Mouse (Mus musculus) CD4-positive, CD25-positive, alpha-beta regulatory T cell (primary cell): Measurements from ENCODE around the gene Obp2b. TPM values are rescaled to one million over a fixed set of nuclear protein-coding genes. Genes with fewer than 3 reads are reported as not detected.

Experiments used
- polyA plus RNA-seq: library from polyadenylated mRNA; unstranded; fragments of 100-300 nt; shearing (Covaris generic); gene quantifications from one replicate; pipeline ENCODE4 v1.2.1, GENCODE M21; 2017

Obp2b gene
- not detected for polyA plus RNA-seq

GRCm38 (mm10) chr2:25736709-25737108 lies at the start of gene Obp2b:
Gene Obp2b (plus strand): TSS chr2:25737009.

GRCm38 (mm10) chr2:25699743-25700142 lies 37.1 kb upstream of the Obp2b start, which contains the start of gene Obp2a:
Gene Obp2a (plus strand): TSS chr2:25700043.

GRCm38 (mm10) chr2:25706643-25707481 lies 29.9 kb upstream of the Obp2b start, which contains the start of gene Bmyc:
Gene Bmyc (plus strand): TSS chr2:25706739.

GRCm38 (mm10) chr2:25765269-25765668 lies 28.5 kb downstream of the Obp2b start, which contains the start of gene Lcn3:
Gene Lcn3 (plus strand): TSS chr2:25765569.

GRCm38 (mm10) chr2:25776717-25777116 lies 39.9 kb downstream of the Obp2b start, which contains the start of gene Lcn11:
Gene Lcn11 (plus strand): TSS chr2:25777017.

GRCm38 (mm10) chr2:25781957-25782356 lies 45.1 kb downstream of the Obp2b start, which contains the start of gene Gm13539:
Gene Gm13539 (plus strand): TSS chr2:25782257.

Other genes starting within 250 kb of the Obp2b start
- not detected for gene Lcn12, start 243.1 kb upstream of the Obp2b start, polyA plus RNA-seq
- 110 TPM for gene Fbxw5, start 236.3 kb upstream of the Obp2b start, polyA plus RNA-seq
- gene C8g, start 235.3 kb upstream of the Obp2b start, polyA plus RNA-seq: 9.6 TPM
- 80.4 TPM for gene Traf2, start 190.1 kb upstream of the Obp2b start, polyA plus RNA-seq
- gene Edf1, start 179.2 kb upstream of the Obp2b start, polyA plus RNA-seq: 341 TPM
- gene Mamdc4, start 162.2 kb upstream of the Obp2b start, polyA plus RNA-seq: 1.4 TPM
- gene Phpt1, start 161.8 kb upstream of the Obp2b start, polyA plus RNA-seq: 72.2 TPM
- 0.20 TPM for gene Ajm1, start 155.3 kb upstream of the Obp2b start, polyA plus RNA-seq
- 51.6 TPM for gene Rabl6, start 128.5 kb upstream of the Obp2b start, polyA plus RNA-seq
- not detected for gene Ccdc183, start 119.3 kb upstream of the Obp2b start, polyA plus RNA-seq
- gene Tmem141, start 115.0 kb upstream of the Obp2b start, polyA plus RNA-seq: 1.1 TPM
- 2.9 TPM for gene Fcna, start 109.0 kb upstream of the Obp2b start, polyA plus RNA-seq
- gene Lcn8, start 83.9 kb upstream of the Obp2b start, polyA plus RNA-seq: not detected
- gene Lcn5, start 79.1 kb upstream of the Obp2b start, polyA plus RNA-seq: not detected
- not detected for gene Lcn6, start 60.2 kb upstream of the Obp2b start, polyA plus RNA-seq
- gene Lcn10, start 54.3 kb upstream of the Obp2b start, polyA plus RNA-seq: 0.22 TPM
- gene Obp2a, start 37.0 kb upstream of the Obp2b start, polyA plus RNA-seq: not detected
- 177 TPM for gene Bmyc, start 30.3 kb upstream of the Obp2b start, polyA plus RNA-seq
- not detected for gene Lcn3, start 28.6 kb downstream of the Obp2b start, polyA plus RNA-seq
- gene Lcn11, start 40.0 kb downstream of the Obp2b start, polyA plus RNA-seq: not detected
- not detected for gene Gm13539, start 45.2 kb downstream of the Obp2b start, polyA plus RNA-seq
- gene Glt6d1, start 78.8 kb downstream of the Obp2b start, polyA plus RNA-seq: not detected
- not detected for gene Lcn9, start 86.1 kb downstream of the Obp2b start, polyA plus RNA-seq
- gene Sohlh1, start 110.2 kb downstream of the Obp2b start, polyA plus RNA-seq: not detected
- 0.12 TPM for gene Kcnt1, start 126.7 kb downstream of the Obp2b start, polyA plus RNA-seq
- 29.1 TPM for gene Camsap1, start 246.3 kb downstream of the Obp2b start, polyA plus RNA-seq